Mouse (Mus musculus) MEL (cell line): ENCODE data around the gene Rab31. TPM values are rescaled to one million over a fixed set of nuclear protein-coding genes. Genes with fewer than 3 reads are reported as not detected.

ENCODE experiments used
- DNase-seq: peaks from one replicate; pipeline ENCODE4 v3.0.0; 2011; ENCODE audit warnings: low read depth, low spot score
- H3K27ac ChIP-seq: 2 replicates; pipeline ENCODE4 v1.5.1; 2012; ENCODE audit warnings: low read depth, mild to moderate bottlenecking, control low read depth, low read length, moderate library complexity; ENCODE audit not compliant: control insufficient read depth
- H3K27me3 ChIP-seq, 2 experiments: fragments of 150-350 bp in 1 of 2; sonication (generic) in 1 of 2; 2 replicates each; pipeline ENCODE4 v1.6.1; 2012; ENCODE audit warnings: low read length in 2 of 2, mild to moderate bottlenecking in 2 of 2, improper control_type of control experiment in 1 of 2, moderate library complexity in 1 of 2; ENCODE audit not compliant: insufficient read depth in 2 of 2, control insufficient read depth in 1 of 2
- H3K36me3 ChIP-seq, 2 experiments: 2 replicates each; pipeline ENCODE4 v1.6.1; 2012 to 2014; ENCODE audit warnings: low read length in 2 of 2, improper control_type of control experiment in 1 of 2, inconsistent platforms in 1 of 2, mild to moderate bottlenecking in 1 of 2; ENCODE audit not compliant: insufficient read depth in 2 of 2, control insufficient read depth in 1 of 2
- H3K4me1 ChIP-seq, 2 experiments: fragments of 150-350 bp in 1 of 2; sonication (generic) in 1 of 2; 2 replicates each; pipeline ENCODE4 v1.6.1; 2012; ENCODE audit warnings: low read length in 2 of 2, improper control_type of control experiment in 1 of 2, mild to moderate bottlenecking in 1 of 2; ENCODE audit not compliant: insufficient read depth in 2 of 2, control insufficient read depth in 1 of 2
- H3K4me3 ChIP-seq, 2 experiments: fragments of 150-350 bp in 1 of 2; sonication (generic) in 1 of 2; 2 replicates each; pipeline ENCODE4 v1.5.1; 2012; ENCODE audit warnings: low read depth in 2 of 2, low read length in 2 of 2, mild to moderate bottlenecking in 2 of 2, moderate library complexity in 2 of 2, control low read depth in 1 of 2, improper control_type of control experiment in 1 of 2; ENCODE audit not compliant: control insufficient read depth in 1 of 2, insufficient read depth in 1 of 2
- H3K79me2 ChIP-seq: 2 replicates; pipeline ENCODE4 v1.6.1; 2012; ENCODE audit warnings: mild to moderate bottlenecking, low read length, moderate library complexity; ENCODE audit not compliant: control insufficient read depth, poor library complexity, insufficient read depth
- H3K9ac ChIP-seq: 2 replicates; pipeline ENCODE4 v1.6.1; 2012; ENCODE audit warnings: low read depth, mild to moderate bottlenecking, control low read depth, low read length, moderate library complexity; ENCODE audit not compliant: control insufficient read depth, poor library complexity, severe bottlenecking
- H3K9me3 ChIP-seq: fragments of 150-350 bp; sonication (generic); replicated peaks from 2 replicates; pipeline ENCODE4 v1.6.1; 2012; ENCODE audit warnings: mild to moderate bottlenecking, low read length, improper control_type of control experiment, moderate library complexity; ENCODE audit not compliant: insufficient read depth
- BHLHE40 ChIP-seq: IDR thresholded peaks from 2 replicates; pipeline ENCODE4 v1.6.1; 2012; ENCODE audit warnings: low read depth, mild to moderate bottlenecking, inconsistent platforms, low read length, improper control_type of control experiment, borderline replicate concordance
- CHD2 ChIP-seq: IDR thresholded peaks from 2 replicates; pipeline ENCODE4 v1.6.1; 2011; ENCODE audit warnings: low read length, improper control_type of control experiment
- E2F4 ChIP-seq: IDR thresholded peaks from 2 replicates; pipeline ENCODE4 v1.6.1; 2011; ENCODE audit warnings: low read depth, low read length, improper control_type of control experiment, borderline replicate concordance
- EP300 ChIP-seq, 2 experiments: IDR thresholded peaks; 2 replicates each; pipeline ENCODE4 v1.6.1; 2011; ENCODE audit warnings: improper control_type of control experiment in 2 of 2, low read length in 2 of 2, low read depth in 1 of 2, mild to moderate bottlenecking in 1 of 2
- ETS1 ChIP-seq: IDR thresholded peaks from 2 replicates; pipeline ENCODE4 v1.6.1; 2012; ENCODE audit warnings: low read depth, mild to moderate bottlenecking, inconsistent platforms, low read length, improper control_type of control experiment, moderate library complexity
- GATA1 ChIP-seq: IDR thresholded peaks from 2 replicates; pipeline ENCODE4 v1.6.1; 2011; ENCODE audit warnings: low read depth, low read length, improper control_type of control experiment
- HCFC1 ChIP-seq: IDR thresholded peaks from 2 replicates; pipeline ENCODE4 v1.6.1; 2012; ENCODE audit warnings: low read depth, mild to moderate bottlenecking, inconsistent platforms, low read length, improper control_type of control experiment, moderate library complexity
- KAT2A ChIP-seq: conservative IDR thresholded peaks from 2 replicates; pipeline ENCODE4 v1.6.1; 2012; ENCODE audit warnings: low read depth, low read length, improper control_type of control experiment, inconsistent platforms
- MAFK ChIP-seq: IDR thresholded peaks from 2 replicates; pipeline ENCODE4 v1.6.1; 2011; ENCODE audit warnings: low read depth, mild to moderate bottlenecking, low read length, improper control_type of control experiment, borderline replicate concordance
- MXI1 ChIP-seq: IDR thresholded peaks from 2 replicates; pipeline ENCODE4 v1.6.1; 2011; ENCODE audit warnings: mild to moderate bottlenecking, low read depth, low read length, improper control_type of control experiment
- MYC ChIP-seq: IDR thresholded peaks from 2 replicates; pipeline ENCODE4 v1.6.1; 2011; ENCODE audit warnings: low read depth, mild to moderate bottlenecking, low read length, improper control_type of control experiment, moderate library complexity
- NELFE ChIP-seq: IDR thresholded peaks from 2 replicates; pipeline ENCODE4 v1.6.1; 2011; ENCODE audit warnings: low read depth, low read length, improper control_type of control experiment
- NRF1 ChIP-seq: IDR thresholded peaks from 2 replicates; pipeline ENCODE4 v1.6.1; 2014; ENCODE audit warnings: low read depth, mild to moderate bottlenecking, inconsistent platforms, low read length, improper control_type of control experiment, moderate library complexity; ENCODE audit not compliant: poor library complexity, insufficient read depth, severe bottlenecking
- POLR2A ChIP-seq, 2 experiments: IDR thresholded peaks; 2 replicates each; pipeline ENCODE4 v1.6.1; 2011 to 2012; ENCODE audit warnings: low read length in 2 of 2, mild to moderate bottlenecking in 2 of 2, control low read depth in 1 of 2, improper control_type of control experiment in 1 of 2, low read depth in 1 of 2, moderate library complexity in 1 of 2; ENCODE audit not compliant: control insufficient read depth in 1 of 2, insufficient read depth in 1 of 2, poor library complexity in 1 of 2
- POLR2AphosphoS5 ChIP-seq: IDR thresholded peaks from 2 replicates; pipeline ENCODE4 v1.6.1; 2012; ENCODE audit warnings: low read depth, borderline replicate concordance, mild to moderate bottlenecking, inconsistent platforms, low read length, moderate library complexity, mixed read lengths
- RCOR1 ChIP-seq: IDR thresholded peaks from 2 replicates; pipeline ENCODE4 v1.6.1; 2012; ENCODE audit warnings: low read depth, mild to moderate bottlenecking, inconsistent platforms, low read length, improper control_type of control experiment
- SIN3A ChIP-seq: IDR thresholded peaks from 2 replicates; pipeline ENCODE4 v1.6.1; 2012; ENCODE audit warnings: low read length, improper control_type of control experiment, inconsistent platforms
- SMC3 ChIP-seq: IDR thresholded peaks from 2 replicates; pipeline ENCODE4 v1.6.1; 2011; ENCODE audit warnings: low read depth, low read length, improper control_type of control experiment
- TAL1 ChIP-seq: IDR thresholded peaks from 2 replicates; pipeline ENCODE4 v1.6.1; 2012; ENCODE audit warnings: mild to moderate bottlenecking, inconsistent platforms, low read length, moderate library complexity, mixed read lengths
- TBP ChIP-seq: IDR thresholded peaks from 2 replicates; pipeline ENCODE4 v1.8.0; 2011; ENCODE audit warnings: low read depth, low read length, improper control_type of control experiment
- TCF12 ChIP-seq: IDR thresholded peaks from 2 replicates; pipeline ENCODE4 v1.6.1; 2014; ENCODE audit warnings: low read depth, mild to moderate bottlenecking, inconsistent platforms, low read length, improper control_type of control experiment, moderate library complexity
- UBTF ChIP-seq: IDR thresholded peaks from 2 replicates; pipeline ENCODE4 v1.6.1; 2012; ENCODE audit warnings: low read depth, mild to moderate bottlenecking, inconsistent platforms, low read length, improper control_type of control experiment, moderate library complexity, borderline replicate concordance; ENCODE audit not compliant: insufficient read depth
- USF2 ChIP-seq, 2 experiments: IDR thresholded peaks; 2 replicates each; pipeline ENCODE4 v1.6.1; 2011 to 2012; ENCODE audit warnings: improper control_type of control experiment in 2 of 2, low read length in 2 of 2, borderline replicate concordance in 1 of 2, inconsistent platforms in 1 of 2, low read depth in 1 of 2, mild to moderate bottlenecking in 1 of 2; ENCODE audit not compliant: insufficient read depth in 1 of 2
- ZC3H11A ChIP-seq: IDR thresholded peaks from 2 replicates; pipeline ENCODE4 v1.6.1; 2012; ENCODE audit warnings: low read depth, mild to moderate bottlenecking, inconsistent platforms, low read length, improper control_type of control experiment
- ZKSCAN1 ChIP-seq: IDR thresholded peaks from 2 replicates; pipeline ENCODE4 v1.6.1; 2012; ENCODE audit warnings: low read depth, mild to moderate bottlenecking, inconsistent platforms, low read length, improper control_type of control experiment, moderate library complexity
- ZMIZ1 ChIP-seq: IDR thresholded peaks from 2 replicates; pipeline ENCODE4 v1.6.1; 2012; ENCODE audit warnings: low read depth, mild to moderate bottlenecking, inconsistent platforms, low read length, improper control_type of control experiment, moderate library complexity
- ZNF384 ChIP-seq: IDR thresholded peaks from 2 replicates; pipeline ENCODE4 v1.6.1; 2012; ENCODE audit warnings: low read depth, mild to moderate bottlenecking, inconsistent platforms, low read length, improper control_type of control experiment
- polyA plus RNA-seq, 2 experiments: library from polyadenylated mRNA; stranded (reverse) in 1 of 2; unstranded in 1 of 2; fragments of >175 nt in 1 of 2; fragments of >200 nt in 1 of 2; gene quantifications; 2 replicates each; pipeline versions ENCODE4 v1.2.1 to v1.2.4; 2012; ENCODE audit warnings: low replicate concordance in 2 of 2, low read depth in 1 of 2; ENCODE audit not compliant: insufficient read length in 2 of 2, insufficient read depth in 1 of 2, missing spikeins in 1 of 2
- total RNA-seq: library from RNA; depleted of rRNA; stranded (reverse); fragments of 300-350 nt; gene quantifications from 2 replicates; pipeline ENCODE4 v1.2.3, GENCODE M21; 2012

Rab31 gene
- total and polyA plus RNA-seq, 3 experiments, result 23.6 to 25.7 TPM; not detected in 1

DNA sequence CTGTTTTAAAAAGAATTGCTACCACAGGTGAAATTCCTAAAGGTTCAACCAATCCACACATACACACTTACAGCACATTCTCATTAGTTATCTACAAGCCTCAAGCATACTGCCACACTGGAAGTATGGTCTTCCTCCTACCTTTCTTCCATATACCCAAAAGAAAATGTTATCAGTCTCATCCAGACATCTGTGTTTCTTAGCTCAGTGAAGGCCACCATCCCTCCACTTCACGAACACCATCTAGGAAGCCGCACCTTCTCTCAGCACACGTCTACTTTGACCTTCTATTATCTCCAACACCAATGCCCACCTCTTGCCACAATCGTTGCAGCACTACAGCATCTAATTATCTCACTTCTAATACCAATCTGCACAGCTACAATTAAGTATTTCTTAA lies 166.5 kb downstream of the Rab31 start:
- Histone ChIP-seq H3K79me2 (peaks cover 76% of the 10 kb centered on the region), H3K27me3 (no peaks in the 10 kb centered on the region), H3K36me3 (peaks cover 6 to 70% of the 10 kb centered on the region in 2 experiments), H3K4me3 (no peak overlapping the region), H3K9ac (no peak overlapping the region), H3K27ac (no peak overlapping the region), H3K9me3 (no peaks in the 10 kb centered on the region), H3K4me1 (peaks cover 37 to 51% of the 10 kb centered on the region in 2 experiments)
- DNase-seq, result peak; percentile 75
- no peak for TF ChIP-seq E2F4
- peak; percentile 63 to 66 for TF ChIP-seq EP300 (IDR thresholded peaks at IDR 0.05; ENCODE audit: low read depth in 1 of 2, low read length in 2 of 2)
- no peak for TF ChIP-seq ZNF384
- TF ChIP-seq TAL1, result peak; percentile 92
- TF ChIP-seq ZKSCAN1, result no peak
- TF ChIP-seq ZC3H11A, result no peak
- TF ChIP-seq NELFE, result no peak
- TF ChIP-seq MYC, result peak; percentile 38; the same call in 1 of the 2 replicates
- TF ChIP-seq TBP, result 0 out of 2 replicates have a peak, but pooled peaks have one; percentile 26
- TF ChIP-seq RCOR1, result peak; percentile 47; the same call in 1 of the 2 replicates
- no peak for TF ChIP-seq KAT2A
- TF ChIP-seq SIN3A, result no peak; the same call in 1 of the 2 replicates
- TF ChIP-seq TCF12, result peak; percentile 78
- no peak for TF ChIP-seq UBTF
- peak; percentile 85 for TF ChIP-seq GATA1
- TF ChIP-seq ETS1, result 0 out of 2 replicates have a peak, but pooled peaks have one; percentile 19

DNA sequence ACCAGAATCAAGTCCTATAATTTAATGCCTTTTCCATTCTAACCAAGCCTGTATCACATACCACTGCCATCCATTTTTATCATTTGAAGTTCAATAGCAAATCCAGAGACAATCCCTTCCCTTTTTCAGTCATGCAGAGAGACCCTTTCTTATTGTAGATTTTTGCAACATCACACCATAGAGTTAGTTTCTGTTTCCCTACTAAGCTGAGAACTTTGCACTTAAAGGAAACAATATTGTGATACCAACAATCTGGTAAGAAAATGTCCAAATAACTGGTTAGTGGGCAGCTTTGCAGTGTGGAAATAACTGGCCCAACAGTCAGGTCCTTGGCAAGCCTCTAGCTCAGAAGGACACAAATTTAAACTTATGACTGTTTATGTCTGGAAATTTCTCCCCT lies 167.7 kb downstream of the Rab31 start:
- TF ChIP-seq MXI1, result no peak
- TF ChIP-seq HCFC1, result no peak
- no peak for TF ChIP-seq CHD2
- TF ChIP-seq USF2 (IDR thresholded peaks at IDR 0.05; ENCODE audit: borderline replicate concordance in 1 of 2, insufficient read depth in 1 of 2, low read depth in 1 of 2, low read length in 2 of 2), result no peak
- TF ChIP-seq SMC3, result no peak
- TF ChIP-seq MAFK, result no peak
- TF ChIP-seq ZNF384, result no peak
- TF ChIP-seq POLR2AphosphoS5, result no peak
- no peak for TF ChIP-seq ZKSCAN1
- no peak for TF ChIP-seq NRF1
- no peak for TF ChIP-seq ZMIZ1
- no peak for TF ChIP-seq RCOR1
- no peak for TF ChIP-seq ETS1
- no peak for TF ChIP-seq POLR2A (IDR thresholded peaks at IDR 0.05; ENCODE audit: control insufficient read depth in 1 of 2, insufficient read depth in 1 of 2, low read depth in 1 of 2, low read length in 2 of 2, poor library complexity in 1 of 2)
- TF ChIP-seq MYC, result no peak
- no peak for TF ChIP-seq E2F4
- no peak for TF ChIP-seq BHLHE40
- no peaks in the 10 kb centered on the region for H3K27me3 ChIP-seq
- H3K9me3 ChIP-seq, result no peaks in the 10 kb centered on the region
- DNase-seq, result no peak
- peaks cover 76% of the 10 kb centered on the region for H3K79me2 ChIP-seq
- no peak overlapping the region for H3K27ac ChIP-seq
- peaks cover 1 to 66% of the 10 kb centered on the region in 2 experiments for H3K36me3 ChIP-seq
- H3K9ac ChIP-seq, result no peak overlapping the region
- H3K4me1 ChIP-seq, result peaks cover 30 to 46% of the 10 kb centered on the region in 2 experiments
- no peak overlapping the region for H3K4me3 ChIP-seq
